Mouse (Mus musculus): ENCODE measurements around the gene Ush1g. TPM values are rescaled to one million over a fixed set of nuclear protein-coding genes. Genes with fewer than 3 reads are reported as not detected.

Ush1g gene
- polyA plus RNA-seq, 1 experiment from 2014 or later: not detected

- Histone ChIP-seq H3K4me1 (replicated peaks) (peaks cover 15% of the 10 kb centered on the region), H3K4me2 (no peak overlapping the region), H3K27ac (no peak overlapping the region), H3K4me3 (replicated peaks) (no peak overlapping the region), H3K36me3 (peaks cover 14% of the 10 kb centered on the region), H3K9me3 (no peaks in the 10 kb centered on the region), H3K9ac (replicated peaks) (no peak overlapping the region), H3K27me3 (peaks cover 58% of the 10 kb centered on the region)
- WGBS: 90% methylated on average over 27 of the region's 27 CpGs
- ATAC-seq (ENCODE audit: insufficient number of reproducible peaks, insufficient read depth, low FRiP score, low TSS enrichment, low read depth): no peak
These were observed 52.3 kb downstream of the Ush1g start for GRCm38 (mm10) chr11:115269330-115270066.

DNA sequence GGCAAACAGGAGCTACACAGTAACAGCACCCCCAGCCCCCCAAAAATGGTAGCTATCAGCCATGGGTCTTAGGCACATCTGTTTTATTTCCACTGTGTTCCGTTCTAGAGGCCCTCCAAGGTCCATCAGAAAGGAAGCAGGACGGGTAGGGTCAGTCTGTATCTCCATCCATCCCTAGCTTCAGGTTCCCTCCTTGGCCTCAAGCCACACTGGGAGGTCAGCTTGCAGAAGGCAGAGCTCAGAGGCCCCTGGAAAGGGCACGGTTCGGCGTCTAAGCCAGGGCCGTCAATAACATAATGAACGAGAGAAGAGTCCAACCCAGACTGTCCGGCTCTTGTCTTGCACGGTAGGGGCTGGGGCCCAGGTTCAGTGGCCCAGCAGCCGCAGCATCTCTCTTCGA is 53.9 kb downstream of the Ush1g start:
- no peak overlapping the region for H3K9ac ChIP-seq (replicated peaks)
- H3K9me3 ChIP-seq: no peaks in the 10 kb centered on the region
- peaks cover 15% of the 10 kb centered on the region for H3K4me1 ChIP-seq (replicated peaks)
- ATAC-seq (ENCODE audit: insufficient number of reproducible peaks, insufficient read depth, low FRiP score, low TSS enrichment, low read depth): no peak
- no peak overlapping the region for H3K4me3 ChIP-seq (replicated peaks)
- H3K27me3 ChIP-seq: peaks cover 74% of the 10 kb centered on the region
- H3K36me3 ChIP-seq: peaks cover 14% of the 10 kb centered on the region
- WGBS: 75% methylated on average over 11 of the region's 11 CpGs
- H3K4me2 ChIP-seq: no peak overlapping the region
- no peak overlapping the region for H3K27ac ChIP-seq

GRCm38 (mm10) chr11:115267061-115267883 is 54.6 kb downstream of the Ush1g start, which contains the start of gene Grin2c:
TSS of gene Grin2c (minus strand) at chr11:115267243.
- no peaks in the 10 kb centered on the region for H3K9me3 ChIP-seq
- H3K4me2 ChIP-seq: peak within 1 kb of the TSS; percentile 81
- H3K9ac ChIP-seq (replicated peaks): peak within 1 kb of the TSS; percentile 53
- peaks cover 15% of the 10 kb centered on the region for H3K4me1 ChIP-seq (replicated peaks)
- 4% methylated on average over 41 of the region's 50 CpGs for WGBS
- H3K36me3 ChIP-seq: peaks cover 14% of the 10 kb centered on the region
- H3K27me3 ChIP-seq: peaks cover 81% of the 10 kb centered on the region
- H3K27ac ChIP-seq: no peak within 1 kb of the TSS
- no peak for ATAC-seq (ENCODE audit: insufficient number of reproducible peaks, insufficient read depth, low FRiP score, low TSS enrichment, low read depth)
- H3K4me3 ChIP-seq (replicated peaks): peak within 1 kb of the TSS; percentile 45

DNA sequence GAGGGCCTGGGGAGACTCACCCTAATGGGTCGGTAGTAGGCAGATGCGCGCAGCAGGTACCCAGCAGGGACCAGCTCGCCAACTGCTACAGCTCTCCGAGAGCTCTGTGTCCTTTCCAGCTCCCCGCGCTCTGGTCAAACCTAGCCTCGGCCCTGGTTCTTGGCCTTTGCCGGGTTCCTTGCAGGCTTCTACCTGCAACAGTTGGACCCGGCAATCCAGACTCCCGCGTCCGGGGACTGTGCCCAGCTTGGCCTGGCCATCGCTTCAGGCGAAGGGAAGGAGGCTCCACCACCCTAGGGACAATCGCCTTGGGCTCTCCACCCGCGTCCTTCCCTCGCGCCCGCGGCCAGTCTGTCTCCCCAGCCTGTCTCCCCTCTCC is 55.5 kb downstream of the Ush1g start:
- H3K27me3 ChIP-seq: peaks cover 89% of the 10 kb centered on the region
- H3K9me3 ChIP-seq: no peaks in the 10 kb centered on the region
- peak overlapping the region; percentile 81 for H3K4me2 ChIP-seq
- H3K4me3 ChIP-seq (replicated peaks): peak overlapping the region; percentile 45
- WGBS: 2% methylated on average over 21 of the region's 22 CpGs
- H3K36me3 ChIP-seq: peaks cover 14% of the 10 kb centered on the region
- H3K27ac ChIP-seq: no peak overlapping the region
- ATAC-seq (ENCODE audit: insufficient number of reproducible peaks, insufficient read depth, low FRiP score, low TSS enrichment, low read depth): no peak
- peaks cover 15% of the 10 kb centered on the region for H3K4me1 ChIP-seq (replicated peaks)
- peak overlapping the region; percentile 53; the same call in 1 of the 2 replicates for H3K9ac ChIP-seq (replicated peaks)

DNA sequence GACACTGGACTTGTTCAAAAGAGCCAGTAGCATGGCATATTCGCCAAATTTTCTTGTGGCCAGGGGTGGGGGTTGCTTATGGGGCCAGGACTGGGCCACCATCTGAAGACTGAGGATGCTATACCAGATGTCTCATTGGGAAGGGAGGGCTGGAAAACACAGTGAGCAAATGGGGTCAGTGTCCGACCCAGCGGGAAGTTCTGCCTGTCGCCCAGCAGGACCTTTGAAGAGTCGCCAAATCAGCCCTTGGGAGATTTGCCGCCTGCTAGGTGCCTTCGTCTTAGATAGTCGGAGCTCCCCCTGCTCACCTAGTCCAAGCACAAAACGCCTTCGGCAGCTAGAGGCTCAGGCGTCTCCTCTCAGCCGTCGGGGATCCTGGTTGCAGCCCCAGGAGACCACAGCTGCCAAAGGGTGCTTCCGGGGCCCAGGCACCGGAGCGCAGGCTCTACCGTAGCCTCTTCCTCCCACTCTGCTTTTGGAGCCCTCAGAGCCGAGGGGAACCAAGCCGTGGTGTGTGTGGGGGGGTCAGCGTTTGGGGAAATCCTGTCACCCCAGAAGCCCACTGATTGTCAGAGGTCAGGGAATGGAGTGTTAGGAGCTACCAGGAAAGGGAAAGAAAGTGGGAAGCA is 56.0 kb downstream of the Ush1g start:
- Histone ChIP-seq H3K27me3 (peaks cover 94% of the 10 kb centered on the region), H3K4me3 (replicated peaks) (no peak overlapping the region), H3K9ac (replicated peaks) (no peak overlapping the region; the same call in 1 of the 2 replicates), H3K27ac (no peak overlapping the region), H3K4me2 (peak overlapping the region; percentile 81), H3K36me3 (peaks cover 14% of the 10 kb centered on the region), H3K4me1 (replicated peaks) (peaks cover 15% of the 10 kb centered on the region), H3K9me3 (no peaks in the 10 kb centered on the region)
- no peak for ATAC-seq (ENCODE audit: insufficient number of reproducible peaks, insufficient read depth, low FRiP score, low TSS enrichment, low read depth)
- WGBS: 3% methylated on average over 20 of the region's 20 CpGs

Other genes with a start within 250 kb of the Ush1g start
- gene Rab37, start 230.6 kb downstream of the Ush1g start, polyA plus RNA-seq (2016; fragmentation: Nextera tagmentation; extraction: Ambion mirVana): 1.4 and 1.8 TPM in 2 replicates
- gene Cd300lf, start 188.0 kb downstream of the Ush1g start, polyA plus RNA-seq (2016; fragmentation: Nextera tagmentation; extraction: Ambion mirVana): 0.26 TPM in 2 replicates
- 23.9 and 25.0 TPM in 2 replicates for gene Slc9a3r1, start 158.7 kb downstream of the Ush1g start, polyA plus RNA-seq (2016; fragmentation: Nextera tagmentation; extraction: Ambion mirVana)
- gene Tmem104, start 134.6 kb downstream of the Ush1g start, polyA plus RNA-seq (2016; fragmentation: Nextera tagmentation; extraction: Ambion mirVana): 5.8 and 8.2 TPM in 2 replicates
- gene Nat9, start 134.2 kb downstream of the Ush1g start, polyA plus RNA-seq (2016; fragmentation: Nextera tagmentation; extraction: Ambion mirVana): 17.8 and 23.6 TPM in 2 replicates
- gene Grin2c, start 54.8 kb downstream of the Ush1g start, polyA plus RNA-seq (2016; fragmentation: Nextera tagmentation; extraction: Ambion mirVana): 0.09 and 0.21 TPM in 2 replicates
- gene Fdxr, start 45.0 kb downstream of the Ush1g start, polyA plus RNA-seq (2016; fragmentation: Nextera tagmentation; extraction: Ambion mirVana): 13.2 and 16.1 TPM in 2 replicates
- gene Fads6, start 24.4 kb downstream of the Ush1g start, polyA plus RNA-seq (2016; fragmentation: Nextera tagmentation; extraction: Ambion mirVana): 0.10 and 0.15 TPM in 2 replicates
- 0.56 TPM in 1 of 2 replicates, not detected in the other for gene Otop2, start 14.9 kb downstream of the Ush1g start, polyA plus RNA-seq (2016; fragmentation: Nextera tagmentation; extraction: Ambion mirVana)
- not detected in 2 replicates for gene Otop3, start 12.7 kb upstream of the Ush1g start, polyA plus RNA-seq (2016; fragmentation: Nextera tagmentation; extraction: Ambion mirVana)
- gene Hid1, start 45.7 kb upstream of the Ush1g start, polyA plus RNA-seq (2016; fragmentation: Nextera tagmentation; extraction: Ambion mirVana): 2.2 and 2.5 TPM in 2 replicates
- gene Cdr2l, start 59.9 kb upstream of the Ush1g start, polyA plus RNA-seq (2016; fragmentation: Nextera tagmentation; extraction: Ambion mirVana): 19.7 and 19.9 TPM in 2 replicates
- gene Mrpl58, start 81.7 kb upstream of the Ush1g start, polyA plus RNA-seq (2016; fragmentation: Nextera tagmentation; extraction: Ambion mirVana): 175 and 182 TPM in 2 replicates
- gene Atp5h, start 97.9 kb upstream of the Ush1g start, polyA plus RNA-seq (2016; fragmentation: Nextera tagmentation; extraction: Ambion mirVana): 960 and 975 TPM in 2 replicates
- gene Kctd2, start 98.1 kb upstream of the Ush1g start, polyA plus RNA-seq (2016; fragmentation: Nextera tagmentation; extraction: Ambion mirVana): 25.3 and 26.5 TPM in 2 replicates
- 0.10 TPM in 1 of 2 replicates, not detected in the other for gene Trim80, start 118.5 kb upstream of the Ush1g start, polyA plus RNA-seq (2016; fragmentation: Nextera tagmentation; extraction: Ambion mirVana)
- 0.15 TPM in 1 of 2 replicates, not detected in the other for gene Slc16a5, start 140.4 kb upstream of the Ush1g start, polyA plus RNA-seq (2016; fragmentation: Nextera tagmentation; extraction: Ambion mirVana)
- gene Armc7, start 153.6 kb upstream of the Ush1g start, polyA plus RNA-seq (2016; fragmentation: Nextera tagmentation; extraction: Ambion mirVana): 7.5 and 9.6 TPM in 2 replicates
- gene Nt5c, start 169.8 kb upstream of the Ush1g start, polyA plus RNA-seq (2016; fragmentation: Nextera tagmentation; extraction: Ambion mirVana): 66.2 and 78.2 TPM in 2 replicates
- gene Jpt1, start 192.3 kb upstream of the Ush1g start, polyA plus RNA-seq (2016; fragmentation: Nextera tagmentation; extraction: Ambion mirVana): 512 and 557 TPM in 2 replicates
- gene Sumo2, start 214.2 kb upstream of the Ush1g start, polyA plus RNA-seq (2016; fragmentation: Nextera tagmentation; extraction: Ambion mirVana): 1,335 and 1,406 TPM in 2 replicates
- 211 and 212 TPM in 2 replicates for gene Nup85, start 242.4 kb upstream of the Ush1g start, polyA plus RNA-seq (2016; fragmentation: Nextera tagmentation; extraction: Ambion mirVana)

Measured in limb, embryonic 12.5 days (tissue).